Mouse (Mus musculus) frontal cortex, postnatal 14 days (tissue): ENCODE data around the gene Zfp286.
"Not testable (repeated sequence)": the region's sequence is repeated elsewhere in the genome, so short reads cannot be mapped to it uniquely, and the experiment has no call there.

ENCODE experiments used
- DNase-seq, 2 experiments: peaks; one replicate each; pipeline ENCODE4 v3.0.0; 2022; ENCODE audit warnings: low spot score in 2 of 2

Gene Zfp286

GRCm38 (mm10) chr11:62789617-62789936 lies 315 bp upstream of the Zfp286 start:
- DNase-seq = no peak

GRCm38 (mm10) chr11:62776510-62776909 lies 12.8 kb downstream of the Zfp286 start:
- DNase-seq = no peak

- no peak for DNase-seq
These were observed 28.4 kb downstream of the Zfp286 start for GRCm38 (mm10) chr11:62760755-62761457.

GRCm38 (mm10) chr11:62758491-62758890 lies 30.8 kb downstream of the Zfp286 start:
- no peak for DNase-seq

GRCm38 (mm10) chr11:62757906-62758305 lies 31.4 kb downstream of the Zfp286 start:
- DNase-seq = no peak

GRCm38 (mm10) chr11:62757143-62757507 lies 32.1 kb downstream of the Zfp286 start:
- DNase-seq = no peak

- DNase-seq = peak; percentile 81 to 84
These were observed 32.7 kb downstream of the Zfp286 start for GRCm38 (mm10) chr11:62756456-62757142.

- no peak for DNase-seq
These were observed 36.5 kb downstream of the Zfp286 start, which contains the start of gene Gm10428 for GRCm38 (mm10) chr11:62752780-62753179. TSS of gene Gm10428 (plus strand) at chr11:62753100.

- no peak for DNase-seq
These were observed 37.1 kb downstream of the Zfp286 start for GRCm38 (mm10) chr11:62752191-62752590.

GRCm38 (mm10) chr11:62749445-62749844 lies 39.8 kb downstream of the Zfp286 start:
- DNase-seq = not testable (repeated sequence)

- DNase-seq = no peak
These were observed 41.2 kb downstream of the Zfp286 start for GRCm38 (mm10) chr11:62748062-62748461.

GRCm38 (mm10) chr11:62747227-62747626 lies 42.0 kb downstream of the Zfp286 start:
- no peak for DNase-seq

- DNase-seq = peak; percentile 33 to 49
These were observed 43.2 kb downstream of the Zfp286 start for GRCm38 (mm10) chr11:62746001-62746533.

- DNase-seq = peak; percentile 31 to 65
These were observed 45.2 kb downstream of the Zfp286 start for GRCm38 (mm10) chr11:62744103-62744502.

- DNase-seq = no peak
These were observed 46.9 kb downstream of the Zfp286 start for GRCm38 (mm10) chr11:62742261-62742957.

GRCm38 (mm10) chr11:62741186-62741585 lies 48.1 kb downstream of the Zfp286 start:
- DNase-seq = no peak

GRCm38 (mm10) chr11:62732665-62733064 lies 56.6 kb downstream of the Zfp286 start:
- DNase-seq = no peak

GRCm38 (mm10) chr11:62732022-62732387 lies 57.3 kb downstream of the Zfp286 start:
- no peak for DNase-seq

GRCm38 (mm10) chr11:62731311-62732021 lies 57.8 kb downstream of the Zfp286 start, which contains the start of gene Zfp287:
TSS of gene Zfp287 (minus strand) at chr11:62731905.
- DNase-seq = peak; percentile 84 to 85

- no peak for DNase-seq
These were observed 61.0 kb downstream of the Zfp286 start for GRCm38 (mm10) chr11:62728276-62728675.

GRCm38 (mm10) chr11:62710657-62711056 lies 78.6 kb downstream of the Zfp286 start:
- no peak for DNase-seq

GRCm38 (mm10) chr11:62708252-62708651 lies 81.0 kb downstream of the Zfp286 start:
- no peak for DNase-seq
